Mouse (Mus musculus) liver, adult 2 months (tissue): ENCODE measurements around the gene Prdm5.

Experiments used
- CTCF ChIP-seq: fragments of 200-500 bp; IDR thresholded peaks from 2 replicates; pipeline ENCODE4 v1.5.1; 2011; ENCODE audit warnings: low read depth, low read length, control low read depth
- POLR2A ChIP-seq: fragments of 200-500 bp; IDR thresholded peaks from 2 replicates; pipeline ENCODE4 v1.6.1; 2011; ENCODE audit warnings: low read length, control low read depth; ENCODE audit not compliant: insufficient read depth; ENCODE audit errors: extremely low read depth

DNA sequence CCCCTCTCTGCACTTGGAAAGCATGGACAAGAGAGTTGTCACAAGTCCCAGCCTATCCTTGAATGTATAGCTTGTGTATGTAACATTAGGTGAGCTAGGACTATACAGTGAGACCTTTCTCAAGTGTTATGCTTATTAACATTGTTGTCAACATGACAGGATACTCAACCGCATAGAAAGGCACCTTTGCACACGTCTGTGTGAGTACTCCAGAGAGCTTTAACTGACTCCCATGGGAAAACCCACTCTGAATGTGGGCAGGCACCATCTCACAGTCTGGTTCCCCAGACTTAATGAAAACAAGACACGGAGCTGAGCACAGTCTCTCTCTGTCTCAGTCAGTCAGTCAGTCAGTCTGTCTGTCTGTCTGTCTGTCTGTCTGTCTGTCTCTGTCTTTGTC lies 75.2 kb downstream of the Prdm5 start:
- TF ChIP-seq CTCF (no peak), POLR2A (no peak)
